ENCODE assay signal across 21 mouse cellular contexts in the genomic region with DNA sequence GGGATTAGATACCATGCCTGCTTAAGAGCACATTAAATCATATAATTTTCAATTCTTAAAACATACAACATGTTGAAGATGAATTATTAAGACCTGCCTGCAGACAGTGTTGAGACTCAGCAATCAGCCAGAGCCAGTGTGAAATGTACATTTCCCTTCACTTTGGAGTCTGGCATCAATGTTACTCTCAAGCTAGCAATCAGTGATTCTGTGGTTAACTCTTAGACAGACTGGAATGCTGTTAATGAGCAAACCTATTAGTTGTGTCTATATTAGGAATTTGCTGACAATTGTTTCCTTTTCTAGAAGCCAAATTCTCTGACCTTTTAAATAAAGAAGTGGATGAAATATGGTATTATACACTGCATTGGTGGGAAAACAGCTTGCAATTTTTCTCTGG.
A peak's percentile ranks its signal among the peaks of the same experiment; 100 is the strongest.
DNase-seq lines count a peak whose midpoint lies in the region; ATAC-seq and TF ChIP-seq lines count a peak whose summit lies in the region.
"Had no signal": no experiment of that assay in that cellular context is flagged by ENCODE, and none has a peak within 500 bp of the region (broad histone marks: within the 10 kb centered on the region; RNA-seq: fewer than 3 reads in every experiment).

No protein-coding gene starts in this region.

- no peak overlapping the region for H3K4me2 ChIP-seq in kidney, embryonic 15.5 days
- H3K4me2 ChIP-seq in kidney, postnatal 0 days (ENCODE audit: low read length): no peak overlapping the region
- H3K4me2 ChIP-seq: embryonic facial prominence, embryonic 12.5 days; forebrain, embryonic 13.5 days; forebrain, embryonic 15.5 days had no signal

- no peak overlapping the region for H3K9ac ChIP-seq in kidney, embryonic 15.5 days
- H3K9ac ChIP-seq in kidney, postnatal 0 days (ENCODE audit: low read depth, low read length): no peak overlapping the region
- H3K9ac ChIP-seq: embryonic facial prominence, embryonic 12.5 days; forebrain, embryonic 13.5 days; forebrain, embryonic 15.5 days had no signal

- H3K9me3 ChIP-seq in kidney, embryonic 15.5 days (replicated peaks): no peaks in the 10 kb centered on the region
- H3K9me3 ChIP-seq in kidney, postnatal 0 days (replicated peaks; ENCODE audit: low read length): no peaks in the 10 kb centered on the region
- H3K9me3 ChIP-seq: embryonic facial prominence, embryonic 10.5 days; embryonic facial prominence, embryonic 12.5 days; forebrain, embryonic 13.5 days; forebrain, embryonic 15.5 days had no signal

- TF ChIP-seq CTCF in kidney, postnatal 0 days (IDR thresholded peaks at IDR 0.05; ENCODE audit: low read depth): no peak

- H3K4me3 ChIP-seq in kidney, embryonic 15.5 days (replicated peaks): no peak overlapping the region
- H3K4me3 ChIP-seq in kidney, postnatal 0 days (replicated peaks; ENCODE audit: low read depth, low read length): no peak overlapping the region
- H3K4me3 ChIP-seq: embryonic facial prominence, embryonic 10.5 days; embryonic facial prominence, embryonic 12.5 days; forebrain, embryonic 13.5 days; forebrain, embryonic 15.5 days had no signal

- no peaks in the 10 kb centered on the region for H3K36me3 ChIP-seq in kidney, embryonic 15.5 days
- no peaks in the 10 kb centered on the region for H3K36me3 ChIP-seq in kidney, postnatal 0 days (ENCODE audit: insufficient read depth, low read length)
- H3K36me3 ChIP-seq: embryonic facial prominence, embryonic 10.5 days; embryonic facial prominence, embryonic 12.5 days; forebrain, embryonic 15.5 days had no signal

- peak overlapping the region; percentile 13; the same call in 1 of the 2 replicates for H3K27ac ChIP-seq in kidney, embryonic 15.5 days
- H3K27ac ChIP-seq in kidney, postnatal 0 days: 0 out of 2 replicates have a peak overlapping the region, but pooled peaks have one; percentile 8
- H3K27ac ChIP-seq: embryonic facial prominence, embryonic 10.5 days; embryonic facial prominence, embryonic 12.5 days; forebrain, embryonic 13.5 days; forebrain, embryonic 15.5 days had no signal

- H3K4me1 ChIP-seq in kidney, embryonic 15.5 days: no peaks in the 10 kb centered on the region
- no peaks in the 10 kb centered on the region for H3K4me1 ChIP-seq in kidney, postnatal 0 days (replicated peaks; ENCODE audit: insufficient read depth, low read length)
- H3K4me1 ChIP-seq: embryonic facial prominence, embryonic 10.5 days; embryonic facial prominence, embryonic 12.5 days; forebrain, embryonic 13.5 days; forebrain, embryonic 15.5 days had no signal

- 0 out of 2 replicates have a peak, but pooled peaks have one; percentile 70 for ATAC-seq in kidney, embryonic 15.5 days (replicated peaks; ENCODE audit: low FRiP score)
- ATAC-seq in kidney, postnatal 0 days (replicated peaks; ENCODE audit: low FRiP score, low read depth): 0 out of 2 replicates have a peak, but pooled peaks have one; percentile 49
- ATAC-seq: activated CD4-positive, CD25-positive, alpha-beta regulatory T cell, adult 4 months; forebrain, embryonic 13.5 days; forebrain, embryonic 15.5 days; Patski had no signal

- peak; percentile 23 to 63 for DNase-seq in kidney, adult 8-10 months
- no peak for DNase-seq in kidney, postnatal 4 days
- DNase-seq in kidney, adult 11 months: no peak
- no peak for DNase-seq in kidney, postnatal 0 days (ENCODE audit: low spot score)
- DNase-seq in kidney, postnatal 25 days: no peak
- DNase-seq in thymus, postnatal 25 days: no peak
- DNase-seq: adrenal gland, adult 8-10 months; adrenal gland, postnatal 14 days; adrenal gland, postnatal 36 days; cerebellum, adult 11-12 months; cerebellum, adult 2 months; cerebellum, adult 9-10 months; cerebellum, postnatal 10 days; cerebellum, postnatal 25 days had no signal

- H3K27me3 ChIP-seq in kidney, embryonic 15.5 days: no peaks in the 10 kb centered on the region
- no peaks in the 10 kb centered on the region for H3K27me3 ChIP-seq in kidney, postnatal 0 days (ENCODE audit: insufficient read depth, low read length)
- H3K27me3 ChIP-seq: embryonic facial prominence, embryonic 12.5 days; forebrain, embryonic 13.5 days; forebrain, embryonic 15.5 days; Patski had no signal

Comparison
In these comparisons a context has a peak if more than half of its experiments do, and no peak if none do; other contexts are left out.
1. DNase-seq: peak in kidney, adult 8-10 months (2 of 2); none in kidney, postnatal 4 days (0 of 2), kidney, adult 11 months (single experiment), kidney, postnatal 0 days (single experiment), kidney, postnatal 25 days (0 of 2) and thymus, postnatal 25 days (single experiment).